Mouse (Mus musculus) frontal cortex, postnatal 36 days (tissue): Measurements from ENCODE around the gene Aox4.
A peak's percentile ranks its signal among the peaks of the same experiment; 100 is the strongest.

ENCODE experiments used
- DNase-seq, 2 experiments: peaks; one replicate each; pipeline ENCODE4 v3.0.0; 2022; ENCODE audit warnings: low spot score in 2 of 2

Gene Aox4

DNA sequence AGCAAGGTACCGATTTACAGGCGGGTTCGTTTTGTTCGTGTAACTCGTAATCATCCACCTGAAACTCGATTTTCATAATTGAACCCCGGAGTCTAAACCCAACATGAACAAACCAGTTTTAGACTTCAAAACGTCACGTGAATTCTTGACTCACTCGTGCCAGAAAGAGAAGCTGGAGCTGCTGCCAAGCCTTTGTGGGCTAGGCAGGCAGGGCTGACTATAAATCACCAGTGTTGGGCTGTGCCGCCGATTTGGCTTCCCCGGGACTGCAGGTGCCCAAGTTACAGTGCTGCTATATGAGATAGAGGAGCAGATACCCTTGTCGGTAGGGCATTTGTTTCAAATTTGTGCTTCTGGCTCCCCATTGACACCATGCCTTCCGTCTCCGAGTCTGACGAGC lies at the start of gene Aox4:
Gene Aox4 (plus strand): TSS at position 195 of the 400 bp plus-strand sequence.
- DNase-seq, result peak; percentile 54 to 65

- no peak for DNase-seq
These were observed 40.3 kb upstream of the Aox4 start for GRCm38 (mm10) chr1:58169893-58170292.

GRCm38 (mm10) chr1:58188514-58189175 lies 21.6 kb upstream of the Aox4 start:
- no peak for DNase-seq

DNA sequence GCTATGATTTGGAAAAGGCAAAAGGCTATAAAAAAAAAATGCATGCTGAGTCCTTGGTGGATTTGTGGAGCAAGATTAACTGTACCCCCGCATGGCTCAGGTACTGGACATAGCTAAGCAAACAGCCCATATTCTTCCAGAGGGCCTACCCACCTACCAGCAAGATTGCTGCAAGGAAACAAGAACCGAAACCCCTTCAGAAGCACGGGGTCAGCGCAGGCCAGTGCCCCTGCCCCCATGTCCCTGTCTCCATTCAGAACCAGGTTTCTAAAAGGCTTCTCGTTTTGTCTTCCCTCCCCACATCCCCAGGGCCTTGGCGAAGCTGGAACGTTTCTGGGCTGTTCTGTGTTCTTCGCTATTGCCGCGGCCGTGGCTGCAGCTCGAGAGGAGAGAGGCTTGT lies 15.9 kb upstream of the Aox4 start:
- DNase-seq, result no peak

DNA sequence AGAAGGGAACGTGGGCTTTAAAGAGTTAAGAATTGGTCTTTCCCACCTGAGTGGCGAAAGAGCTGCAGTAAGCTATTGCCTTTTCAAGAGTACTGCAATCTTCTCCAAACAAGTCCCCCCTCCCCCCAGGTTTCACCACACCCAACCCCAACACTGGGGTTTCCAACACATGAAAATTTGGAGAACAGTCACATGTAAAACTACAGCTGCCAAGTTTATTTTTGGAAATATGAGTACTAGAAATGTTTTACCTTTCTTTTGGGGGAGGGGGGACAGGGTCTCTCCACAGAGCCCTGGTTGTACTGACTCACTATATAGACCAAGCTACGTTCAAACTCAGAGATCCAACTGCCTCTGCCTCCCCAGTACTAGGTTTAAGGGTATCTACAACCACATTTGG lies 15.2 kb upstream of the Aox4 start:
- DNase-seq, result no peak

DNA sequence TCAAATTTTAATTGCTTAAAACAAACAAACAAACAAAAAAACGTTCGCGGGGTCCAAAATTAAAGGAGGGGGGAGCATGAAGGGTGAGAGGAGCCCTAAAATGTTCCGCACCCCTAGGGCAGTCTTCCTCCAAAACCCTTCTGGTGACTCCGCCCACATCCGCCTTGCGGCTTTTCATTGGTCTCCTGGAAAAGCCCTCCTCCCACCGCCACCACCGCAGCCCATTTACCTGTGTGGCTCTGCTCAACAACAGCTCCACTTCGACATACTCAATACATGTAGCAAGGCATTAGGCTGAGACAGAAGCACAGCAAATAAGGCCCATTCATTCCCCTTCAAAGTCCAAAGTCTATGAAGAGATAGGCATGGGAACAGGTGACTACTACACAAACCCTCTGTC lies 14.7 kb upstream of the Aox4 start:
- no peak for DNase-seq

GRCm38 (mm10) chr1:58197023-58197422 lies 13.2 kb upstream of the Aox4 start:
- DNase-seq, result peak in 1 of 2 experiments; percentile 6

- no peak for DNase-seq
These were observed 11.8 kb upstream of the Aox4 start for GRCm38 (mm10) chr1:58198386-58198785.

GRCm38 (mm10) chr1:58212805-58213204 lies 2.6 kb downstream of the Aox4 start:
- DNase-seq, result no peak

GRCm38 (mm10) chr1:58213838-58214237 lies 3.6 kb downstream of the Aox4 start:
- DNase-seq, result no peak

DNA sequence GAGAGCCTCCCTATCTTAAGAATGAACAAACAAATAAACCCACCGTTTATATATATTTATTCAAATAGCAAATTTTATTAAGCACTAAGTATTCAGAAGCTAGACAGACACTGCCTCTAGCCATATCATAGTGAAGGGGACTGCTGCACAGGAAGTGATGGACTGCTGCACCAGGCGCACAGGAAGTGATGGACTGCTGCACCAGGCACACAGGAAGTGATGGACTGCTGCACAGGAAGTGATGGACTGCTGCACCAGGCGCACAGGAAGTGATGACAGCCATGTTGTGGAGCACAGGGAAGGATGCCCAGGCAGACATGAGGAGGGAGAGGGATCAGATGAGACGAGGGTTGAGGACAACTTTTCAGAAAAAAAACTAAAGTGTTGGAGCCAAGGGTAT lies 5.2 kb downstream of the Aox4 start:
- DNase-seq, result no peak

- peak in 1 of 2 experiments; percentile 12 for DNase-seq
These were observed 5.8 kb downstream of the Aox4 start for GRCm38 (mm10) chr1:58215956-58216532.

GRCm38 (mm10) chr1:58221070-58221469 lies 10.9 kb downstream of the Aox4 start:
- DNase-seq, result no peak

- no peak for DNase-seq
These were observed 11.7 kb downstream of the Aox4 start for GRCm38 (mm10) chr1:58221879-58222278.

DNA sequence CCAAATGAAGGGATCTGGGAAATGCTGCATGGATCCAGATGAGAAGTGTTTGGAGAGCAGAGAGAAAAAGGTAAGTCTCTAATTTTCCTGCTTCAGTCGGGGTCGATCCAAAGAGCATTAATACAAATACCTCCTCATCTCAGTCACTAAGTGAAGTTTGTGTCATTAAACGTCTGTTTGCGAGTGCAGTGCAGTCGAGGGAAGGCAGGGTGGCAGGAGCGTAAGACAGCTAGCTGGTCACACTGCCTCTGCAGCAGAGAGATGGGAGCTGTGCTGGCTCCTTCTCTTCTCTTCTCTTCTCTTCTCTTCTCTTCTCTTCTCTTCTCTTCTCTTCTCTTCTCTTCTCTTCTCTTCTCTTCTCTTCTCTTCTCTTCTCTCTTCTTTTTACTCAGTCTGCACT lies 17.9 kb downstream of the Aox4 start:
- no peak for DNase-seq

GRCm38 (mm10) chr1:58228916-58229315 lies 18.7 kb downstream of the Aox4 start:
- DNase-seq, result no peak

DNA sequence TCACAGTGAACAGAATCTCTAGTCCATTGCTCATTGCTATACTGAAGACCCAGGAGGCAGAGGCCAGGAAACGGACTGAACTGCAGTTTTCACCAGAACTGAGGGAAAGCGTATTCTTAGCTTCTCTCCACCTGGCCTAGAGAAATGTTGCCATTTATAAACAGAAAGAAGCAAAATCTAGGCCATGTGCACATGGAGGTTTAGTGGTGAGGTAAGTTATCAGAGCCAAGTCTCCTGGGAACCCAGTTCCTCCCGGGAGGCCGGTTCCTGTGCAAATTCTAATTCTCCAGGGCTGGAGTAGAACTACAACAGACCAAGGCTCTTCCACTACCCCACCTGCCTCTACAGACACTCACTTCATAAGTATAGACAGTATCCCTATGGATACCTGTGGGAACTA lies 19.6 kb downstream of the Aox4 start:
- no peak for DNase-seq

DNA sequence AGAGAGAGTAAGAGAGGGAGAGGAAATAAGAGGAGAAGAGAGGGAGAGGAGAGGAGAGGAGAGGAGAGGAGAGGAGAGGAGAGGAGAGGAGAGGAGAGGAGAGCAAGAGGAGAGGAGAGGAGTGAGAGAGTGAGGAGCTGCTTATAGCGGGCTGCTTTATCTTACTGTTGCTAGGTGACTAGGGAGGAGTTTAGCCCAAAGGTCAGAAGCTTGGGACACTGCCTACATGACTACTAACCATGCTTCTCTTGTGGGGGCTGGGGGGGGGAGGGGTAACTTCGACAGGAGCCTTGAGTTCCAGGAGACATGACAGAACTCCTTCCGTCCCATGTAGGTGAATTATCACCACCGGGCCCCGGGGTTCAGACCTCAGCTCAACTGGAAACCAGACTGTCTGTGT lies 20.3 kb downstream of the Aox4 start:
- DNase-seq, result no peak

DNA sequence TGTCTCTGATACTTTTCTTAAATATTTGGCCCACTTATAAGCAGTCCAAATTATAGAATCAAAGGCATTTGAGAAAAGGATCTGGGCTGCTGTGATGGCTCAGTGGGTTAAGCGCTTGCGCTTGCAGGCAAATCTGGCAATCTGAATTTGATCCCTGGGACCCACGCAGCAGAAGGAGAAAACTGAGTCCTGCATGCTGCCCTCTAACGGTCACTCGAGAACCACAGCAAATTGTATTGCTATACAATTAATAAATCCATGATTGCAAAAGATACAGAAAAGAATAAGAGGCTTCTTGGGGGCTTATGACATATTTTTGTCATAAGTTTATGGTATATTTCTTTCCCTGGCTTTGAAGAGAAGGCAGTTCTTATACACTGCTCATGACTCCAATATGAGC lies 25.2 kb downstream of the Aox4 start:
- no peak for DNase-seq

DNA sequence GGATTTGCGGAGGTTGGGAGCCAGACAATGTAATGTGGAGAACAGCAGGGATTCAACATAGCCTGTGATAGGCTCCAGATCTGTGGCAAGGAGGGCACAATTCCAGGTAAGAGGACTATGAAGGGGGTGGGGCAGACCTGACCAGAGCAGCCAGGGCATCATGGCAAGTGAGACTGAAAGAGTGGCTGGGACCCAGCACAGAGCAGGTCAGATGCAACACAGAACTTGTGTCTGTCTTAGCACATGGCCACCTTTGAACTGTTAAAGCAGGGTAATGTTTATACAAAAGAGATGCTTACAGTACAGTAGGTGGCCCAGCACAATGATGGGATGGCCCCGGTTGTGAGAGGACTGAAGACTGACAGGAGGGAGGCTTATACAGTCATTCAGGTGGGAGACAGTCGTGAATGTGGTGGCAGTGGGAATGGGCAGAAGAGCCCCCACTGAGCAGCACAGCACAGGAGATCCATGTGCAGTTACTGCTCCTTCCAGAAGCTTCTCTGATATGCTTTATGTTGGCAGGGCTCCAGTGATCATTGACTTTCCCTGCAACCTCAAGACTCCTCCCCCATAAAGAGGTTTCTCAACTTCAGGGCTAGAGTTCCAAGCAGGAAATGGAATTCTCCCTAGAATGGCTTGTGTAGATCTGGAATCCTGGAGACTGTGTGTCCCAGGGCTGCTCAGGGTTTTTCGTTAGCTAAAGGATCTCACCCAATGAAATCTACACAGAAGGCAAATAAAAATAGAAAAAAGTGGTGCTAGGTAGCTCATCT lies 27.5 kb downstream of the Aox4 start:
- DNase-seq, result no peak

GRCm38 (mm10) chr1:58238440-58238839 lies 28.2 kb downstream of the Aox4 start:
- no peak for DNase-seq

DNA sequence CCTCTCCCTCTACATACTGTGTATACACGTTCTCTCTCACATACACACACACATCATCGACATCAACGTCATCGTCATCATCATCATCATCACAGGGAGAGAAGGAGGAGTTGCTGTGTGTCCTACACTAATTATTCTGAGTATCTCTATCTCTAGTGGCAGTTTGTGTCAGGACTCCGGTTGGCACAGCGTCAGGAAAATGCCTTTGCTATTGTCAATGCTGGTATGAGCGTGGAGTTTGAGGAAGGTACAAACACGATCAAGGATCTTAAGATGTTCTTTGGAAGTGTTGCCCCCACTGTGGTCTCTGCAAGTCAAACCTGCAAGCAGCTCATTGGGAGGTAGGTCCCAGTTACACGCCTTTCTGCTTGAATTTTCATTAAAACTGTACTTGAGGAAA lies 28.8 kb downstream of the Aox4 start:
- no peak for DNase-seq

DNA sequence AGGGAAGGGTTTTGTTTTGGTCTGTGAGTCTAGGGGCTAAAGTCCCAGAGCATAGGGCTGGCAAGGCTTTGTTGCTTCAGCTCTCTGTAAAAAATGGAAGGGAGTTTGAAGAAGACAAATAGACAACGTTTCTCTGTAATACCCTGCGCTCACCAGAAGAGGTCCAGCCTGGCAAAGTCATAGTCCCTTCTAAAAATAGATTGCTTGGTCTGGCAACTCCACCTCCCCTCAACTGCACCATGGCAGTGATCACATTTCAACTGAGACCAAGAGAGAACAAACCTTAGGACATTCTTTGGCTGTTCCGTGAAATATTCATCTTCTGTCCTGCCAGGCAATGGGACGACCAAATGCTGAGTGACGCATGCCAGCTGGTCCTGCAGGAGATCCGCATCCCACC lies 30.1 kb downstream of the Aox4 start:
- no peak for DNase-seq
